Mouse (Mus musculus): Measurements from ENCODE around the gene Ptprd.

Gene Ptprd

DNA sequence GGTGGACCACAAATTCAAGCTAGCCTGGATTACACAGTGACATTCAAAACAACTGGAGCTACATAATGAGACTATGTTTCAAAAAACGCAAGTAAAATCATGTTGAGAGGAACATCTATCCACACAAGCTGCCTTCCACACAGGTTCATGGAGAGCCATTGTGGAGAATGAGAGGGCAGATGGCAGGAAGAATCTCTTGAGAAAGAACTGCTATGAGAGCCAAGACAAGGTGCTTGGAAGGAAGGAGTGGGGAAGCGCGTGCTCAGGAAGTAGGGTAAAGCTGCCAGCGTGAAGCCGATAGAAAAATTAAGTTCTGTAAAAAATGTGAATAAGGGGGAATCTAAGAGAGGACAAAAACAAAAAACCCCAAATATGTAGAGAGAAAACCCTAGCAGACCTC is 1808.5 kb downstream of the Ptprd start:
- no peak for DNase-seq (ENCODE audit: low spot score in 2 of 2)

DNA sequence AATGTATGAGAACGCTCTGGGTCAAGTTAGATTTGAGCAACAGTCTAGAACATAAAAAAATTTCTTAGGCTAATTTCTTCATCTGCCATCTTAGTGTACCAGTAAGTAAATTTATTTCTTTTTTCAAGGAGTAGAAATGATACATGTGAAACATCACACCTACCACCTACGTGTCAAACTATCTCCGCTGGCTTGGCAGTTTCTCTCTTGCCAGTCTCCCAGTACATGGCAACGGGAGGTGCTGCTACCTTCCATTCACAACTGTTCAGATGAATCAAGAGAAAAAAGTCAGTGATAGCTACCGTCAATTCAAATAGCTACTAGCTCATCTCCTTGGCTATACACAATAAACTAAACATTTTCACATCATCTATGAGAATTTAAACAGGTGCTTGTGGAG is 1823.9 kb downstream of the Ptprd start:
- DNase-seq (ENCODE audit: low spot score in 2 of 2): no peak

DNA sequence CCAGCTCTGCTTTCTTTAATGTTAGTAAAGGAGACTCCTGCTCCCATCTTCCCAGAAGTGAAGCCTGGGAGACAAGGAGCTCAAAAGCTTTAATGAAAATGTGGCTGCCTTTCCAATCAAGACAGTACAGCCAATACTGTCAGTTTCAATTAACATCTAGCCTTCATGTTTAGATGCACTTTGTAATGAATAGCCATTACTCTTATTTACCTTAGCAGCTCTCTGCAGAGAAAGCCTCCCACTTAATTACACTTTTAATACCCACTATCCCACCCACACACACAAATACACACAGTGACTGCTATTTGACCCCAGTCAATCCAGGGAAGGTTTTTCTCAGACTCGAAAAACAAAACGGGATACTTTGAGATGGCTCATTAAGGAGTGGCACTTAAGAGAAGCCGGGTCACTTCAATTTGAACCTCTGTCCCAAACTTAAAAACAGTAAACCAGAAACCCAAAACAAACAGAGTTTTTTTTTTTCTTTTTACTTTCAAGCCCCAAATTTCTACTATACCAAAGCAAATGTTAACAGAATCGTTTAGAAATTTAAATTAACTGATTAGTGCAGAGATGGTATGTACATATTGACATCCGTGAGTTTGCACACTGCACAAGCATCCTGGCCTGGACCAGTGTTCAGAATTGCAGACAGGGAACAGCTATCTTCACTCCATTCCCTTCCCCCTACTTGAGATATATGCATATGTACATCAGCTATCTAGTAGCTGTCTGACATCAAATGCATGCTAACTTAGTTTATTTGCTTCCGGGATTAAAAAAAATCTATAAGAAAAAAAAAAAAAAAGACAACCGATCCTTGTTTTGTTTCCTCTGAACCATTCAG is 1824.6 kb downstream of the Ptprd start:
- no peak for DNase-seq (ENCODE audit: low spot score in 2 of 2)

DNA sequence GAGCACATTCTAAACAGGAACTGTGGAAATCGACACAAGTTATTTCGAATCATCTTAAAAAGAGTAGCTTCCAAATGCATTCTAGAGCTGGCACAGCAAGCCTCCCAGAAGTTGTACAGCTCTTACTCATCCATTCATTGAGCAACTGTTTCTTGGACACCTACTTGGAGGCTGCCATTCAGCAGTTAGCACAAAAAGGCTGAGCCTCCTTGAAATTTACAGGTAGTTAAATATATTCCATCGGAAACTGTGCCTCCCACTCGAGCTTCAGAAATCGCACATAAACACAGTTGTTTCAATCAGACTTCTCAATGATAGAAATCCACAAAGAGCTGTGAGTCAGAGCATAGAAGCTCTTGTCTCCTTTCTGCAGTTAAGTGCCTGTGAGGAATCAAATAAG is 1825.9 kb downstream of the Ptprd start:
- DNase-seq (ENCODE audit: low spot score in 2 of 2): no peak

DNA sequence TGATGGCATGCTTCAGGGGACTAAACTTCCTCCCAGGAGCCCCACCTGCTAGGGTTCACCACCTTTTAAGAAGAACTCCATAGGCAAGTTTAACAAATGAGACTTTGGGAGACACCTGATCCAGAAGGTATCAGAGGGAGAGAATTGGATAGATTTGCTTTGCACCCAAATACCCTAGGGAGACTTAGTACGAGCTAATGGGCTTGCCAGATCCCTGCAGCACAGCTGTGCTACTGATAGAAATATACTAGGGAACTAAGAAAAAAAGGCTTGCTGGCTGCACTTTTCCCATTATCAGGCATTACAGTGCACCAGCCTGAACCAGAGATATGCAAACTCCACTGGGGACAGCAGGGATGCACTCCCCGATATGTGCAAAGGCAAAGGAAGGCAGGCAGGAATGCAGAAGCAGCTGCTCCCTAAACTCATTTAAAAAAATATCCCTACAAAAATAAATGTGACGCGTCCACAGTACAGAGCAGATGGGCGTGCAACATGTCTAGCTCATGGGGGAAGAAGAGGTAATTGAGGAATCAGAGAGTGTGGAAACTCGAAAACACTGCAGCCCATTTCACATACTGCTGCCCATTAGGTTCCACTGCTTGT is 1831.3 kb downstream of the Ptprd start:
- DNase-seq (ENCODE audit: low spot score in 2 of 2): no peak

DNA sequence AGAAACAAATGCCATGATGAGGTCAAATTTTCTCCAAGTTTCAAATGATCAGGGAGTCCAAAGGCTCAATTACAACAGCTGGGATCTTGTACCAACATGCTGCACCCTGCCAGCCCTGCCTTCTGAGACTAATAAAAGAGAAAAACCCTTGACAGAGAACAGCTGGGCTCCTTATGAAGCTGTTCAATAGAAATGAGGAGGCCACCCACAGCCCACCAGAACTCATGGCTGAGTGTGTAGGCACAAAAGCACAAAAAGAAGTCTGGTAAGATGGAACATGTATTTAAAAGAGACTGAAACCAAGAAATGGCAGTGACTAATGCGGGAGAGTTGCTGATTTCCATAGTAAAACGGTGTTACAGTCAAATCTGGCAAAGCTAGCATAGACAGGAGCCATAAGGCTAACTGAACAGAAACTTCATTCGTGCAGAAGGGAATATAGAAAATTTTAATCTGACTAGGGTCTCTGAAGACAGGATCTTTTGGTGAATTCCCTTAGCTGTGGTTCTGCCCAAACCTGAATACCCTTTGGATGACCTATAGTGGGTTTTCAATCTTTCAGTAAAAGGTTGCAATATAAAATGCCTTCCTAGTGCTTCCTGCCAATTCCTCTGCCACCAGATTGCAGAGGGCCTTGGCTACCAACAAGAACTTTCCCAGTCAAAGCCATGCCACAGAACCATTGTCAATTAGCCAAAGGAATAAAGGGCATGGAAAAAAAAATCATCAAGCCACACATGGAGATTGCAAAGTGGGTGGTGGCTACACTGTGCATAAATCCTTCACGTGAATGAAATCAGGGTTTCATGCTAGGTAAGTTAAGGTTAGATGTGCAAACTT is 1841.5 kb downstream of the Ptprd start:
- no peak for DNase-seq (ENCODE audit: low spot score in 2 of 2)

DNA sequence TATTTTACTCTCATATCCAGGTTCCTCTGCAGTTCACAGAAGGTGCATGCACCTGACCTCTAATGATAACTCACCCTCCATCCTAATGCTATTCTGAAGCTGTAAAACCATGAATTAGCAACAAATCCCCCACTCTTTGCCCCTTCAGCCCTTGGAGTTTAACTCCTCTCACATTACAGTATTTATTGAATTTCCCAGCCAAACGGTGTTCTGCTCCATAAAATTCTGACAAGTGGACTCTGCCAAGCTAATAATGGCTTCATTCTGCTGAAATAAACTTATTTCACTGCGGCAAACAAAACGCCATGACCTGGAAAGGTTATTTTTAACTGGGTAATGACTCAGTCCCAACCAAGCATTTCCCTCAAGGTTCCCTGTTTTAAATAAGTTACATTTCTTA is 1842.7 kb downstream of the Ptprd start:
- no peak for DNase-seq (ENCODE audit: low spot score in 2 of 2)

DNA sequence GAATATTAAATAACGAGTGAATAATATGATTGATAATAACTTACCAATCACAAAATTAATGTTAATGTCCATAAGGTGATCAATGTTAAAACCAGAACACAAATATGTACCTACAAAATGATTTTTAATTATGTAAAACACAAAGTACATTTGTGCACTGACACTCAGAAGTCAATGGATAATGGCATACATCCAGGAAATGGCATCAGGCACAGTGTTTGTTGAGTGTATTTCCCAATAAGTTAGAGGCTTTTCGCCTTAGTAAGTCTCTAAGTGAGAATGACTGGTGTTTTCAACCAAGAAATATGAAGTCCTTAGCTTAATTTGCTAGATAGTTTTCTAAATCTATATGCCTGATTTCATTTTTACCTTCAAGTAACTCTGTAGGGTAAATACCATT is 1843.5 kb downstream of the Ptprd start:
- no peak for DNase-seq (ENCODE audit: low spot score in 2 of 2)

DNA sequence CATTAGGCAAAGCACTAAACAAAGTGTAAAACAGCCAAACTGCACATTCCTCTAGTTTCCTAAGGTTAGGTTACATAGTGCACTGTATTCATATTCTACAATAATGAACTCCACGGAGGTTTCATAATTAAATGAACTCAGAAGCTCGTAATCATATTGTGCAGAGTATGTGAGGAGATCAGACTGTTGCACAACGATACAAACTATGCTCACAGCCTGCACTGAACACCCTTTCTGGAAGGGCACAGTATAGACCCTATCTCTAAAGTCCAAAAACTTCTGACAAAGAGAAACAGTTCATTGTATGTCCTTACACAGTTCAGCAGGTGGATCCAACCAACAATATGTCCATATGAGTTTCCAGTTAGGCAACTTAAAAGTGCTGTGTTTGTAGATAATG is 1844.5 kb downstream of the Ptprd start:
- no peak for DNase-seq (ENCODE audit: low spot score in 2 of 2)

DNA sequence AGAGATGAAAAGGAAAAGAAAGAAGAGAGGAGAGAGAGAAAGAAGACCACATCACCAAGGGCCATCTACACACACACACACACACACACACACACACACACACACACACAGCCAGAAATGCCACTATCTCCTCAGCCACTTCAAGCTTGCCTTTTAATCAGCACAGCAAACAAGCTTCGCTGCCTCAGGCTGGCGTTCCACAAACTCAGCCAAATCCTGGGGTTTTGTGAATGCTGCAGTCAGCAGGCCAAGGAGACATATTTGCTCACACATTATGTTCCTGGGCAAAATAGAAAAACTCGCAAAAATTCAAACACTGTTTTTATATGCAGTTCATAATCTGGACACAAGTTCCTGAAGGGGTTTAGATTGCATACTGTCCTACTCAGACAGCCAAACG is 1845.9 kb downstream of the Ptprd start:
- no peak for DNase-seq (ENCODE audit: low spot score in 2 of 2)

DNA sequence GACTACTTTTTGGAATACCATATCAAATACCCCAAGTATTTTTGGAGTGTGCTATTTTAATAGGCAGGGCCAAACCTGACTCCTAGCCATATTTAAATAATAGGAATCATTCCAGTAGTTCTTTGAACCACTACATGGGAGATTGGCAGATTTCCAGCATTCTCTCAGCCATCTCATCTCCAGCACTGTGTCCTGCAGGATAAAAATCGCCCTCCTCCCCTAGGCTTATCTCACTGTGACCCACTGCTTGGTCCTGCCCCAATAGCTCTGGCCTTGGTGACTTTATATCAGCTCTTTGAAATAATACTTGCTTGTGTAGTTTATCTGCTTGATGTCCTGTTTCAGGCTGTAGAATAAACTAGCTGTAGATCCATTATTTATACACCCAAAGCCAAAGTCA is 1850.2 kb downstream of the Ptprd start:
- DNase-seq (ENCODE audit: low spot score in 2 of 2): no peak

DNA sequence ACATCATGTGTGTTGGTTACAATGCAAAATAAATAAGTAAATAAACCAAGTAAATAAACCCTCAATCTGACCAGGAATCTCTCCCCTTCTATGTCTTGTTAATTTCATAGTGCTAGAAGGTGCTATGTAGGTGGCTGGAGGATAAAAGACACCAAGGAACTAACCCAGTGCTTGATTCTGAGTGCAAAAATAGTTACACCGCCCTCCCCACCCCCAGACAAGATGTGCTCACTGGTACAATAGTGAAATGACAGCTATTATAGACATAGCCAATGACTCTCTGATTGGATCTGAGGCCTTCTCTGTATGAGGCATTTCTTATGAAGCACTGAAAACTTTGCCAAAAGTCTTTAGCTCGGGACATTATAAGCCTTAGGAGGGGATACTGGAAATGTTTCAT is 1857.6 kb downstream of the Ptprd start:
- DNase-seq (ENCODE audit: low spot score in 2 of 2): no peak

DNA sequence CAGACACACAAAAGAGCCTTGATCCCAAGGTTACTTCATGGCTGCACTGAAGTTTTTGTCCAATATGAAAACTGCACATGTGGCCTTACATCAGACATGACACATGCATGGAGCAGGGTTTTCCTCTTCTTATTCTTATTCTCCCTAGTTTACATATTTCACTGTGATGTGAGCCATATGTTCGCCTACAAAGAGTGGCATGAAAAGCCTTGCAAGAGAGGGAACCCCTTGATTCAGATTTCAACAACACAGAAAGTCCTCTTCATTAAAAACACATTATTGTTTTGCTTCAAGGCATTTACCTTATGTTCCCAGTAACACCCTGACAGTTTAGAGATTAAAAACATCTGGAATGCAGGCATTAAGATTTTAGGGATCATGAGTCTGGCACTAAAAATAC is 1859.3 kb downstream of the Ptprd start:
- DNase-seq (ENCODE audit: low spot score in 2 of 2): no peak

DNA sequence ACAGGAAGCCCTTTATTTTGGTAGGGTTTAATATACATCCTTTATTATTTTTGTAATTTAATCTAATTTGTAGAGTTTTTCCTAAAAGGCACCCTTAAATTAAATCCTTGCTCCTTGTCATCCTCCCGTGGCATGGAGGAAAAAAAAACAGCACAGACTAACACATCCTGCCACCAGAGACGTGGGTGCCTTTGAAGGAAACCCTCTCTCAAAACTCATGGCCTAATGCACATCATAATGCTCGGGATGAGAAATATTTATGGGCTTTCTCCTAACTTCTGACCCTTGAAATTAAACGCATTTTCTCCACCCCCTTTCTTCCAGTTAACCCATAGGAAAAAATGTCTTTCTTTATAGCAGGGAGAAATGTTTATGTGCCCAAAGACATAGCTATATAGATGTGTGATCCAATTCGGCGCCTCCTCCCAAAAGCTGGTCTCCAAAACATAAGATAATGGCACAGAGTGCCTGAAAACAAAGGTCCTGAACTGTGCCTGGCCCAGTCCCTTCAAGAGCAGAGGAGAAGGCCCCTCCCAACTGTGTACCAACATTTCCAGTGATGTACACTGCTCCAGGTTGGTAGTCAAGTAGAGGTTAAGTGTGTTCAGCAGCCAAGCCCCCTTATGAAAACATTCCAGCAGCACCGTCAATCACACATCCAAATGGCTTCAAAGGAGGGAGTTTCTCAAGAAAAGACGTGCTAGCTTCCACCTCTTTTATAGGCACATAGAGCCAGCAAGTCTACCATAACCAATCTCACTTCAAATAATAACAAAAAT is 1860.4 kb downstream of the Ptprd start:
- no peak for DNase-seq (ENCODE audit: low spot score in 2 of 2)

DNA sequence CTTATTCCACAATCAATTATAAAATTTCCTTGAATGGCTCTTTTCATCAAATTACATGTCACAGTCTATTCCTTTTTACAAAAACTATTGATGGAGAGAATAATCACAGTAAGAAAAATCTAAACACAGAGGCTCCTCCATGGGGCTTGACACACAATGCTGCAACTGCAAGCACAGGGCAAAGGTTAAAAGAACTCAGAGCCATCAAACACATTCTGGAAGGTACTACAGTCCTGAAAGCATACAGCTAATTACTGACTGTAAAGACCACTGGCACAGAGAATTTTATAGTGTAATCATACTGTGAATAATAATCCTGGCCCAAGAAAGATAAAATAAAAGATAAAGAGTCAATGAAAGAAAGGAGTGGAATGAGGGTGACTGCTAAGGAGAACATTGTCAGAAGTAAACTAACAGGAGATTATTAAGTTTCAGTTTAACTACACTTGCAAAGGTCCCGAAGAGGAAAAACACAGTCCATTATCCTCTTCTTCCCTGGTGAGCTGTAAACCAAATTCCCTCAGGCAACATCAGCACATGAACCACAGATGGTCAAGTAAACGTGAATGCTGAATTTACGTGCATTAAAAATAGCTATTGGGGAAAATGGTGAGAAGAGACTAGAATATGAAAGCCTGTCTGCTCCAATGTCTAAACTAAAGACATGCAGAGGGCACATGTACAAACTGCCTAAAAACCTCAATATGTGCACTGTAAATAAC is 1861.4 kb downstream of the Ptprd start:
- DNase-seq (ENCODE audit: low spot score in 2 of 2): no peak

DNA sequence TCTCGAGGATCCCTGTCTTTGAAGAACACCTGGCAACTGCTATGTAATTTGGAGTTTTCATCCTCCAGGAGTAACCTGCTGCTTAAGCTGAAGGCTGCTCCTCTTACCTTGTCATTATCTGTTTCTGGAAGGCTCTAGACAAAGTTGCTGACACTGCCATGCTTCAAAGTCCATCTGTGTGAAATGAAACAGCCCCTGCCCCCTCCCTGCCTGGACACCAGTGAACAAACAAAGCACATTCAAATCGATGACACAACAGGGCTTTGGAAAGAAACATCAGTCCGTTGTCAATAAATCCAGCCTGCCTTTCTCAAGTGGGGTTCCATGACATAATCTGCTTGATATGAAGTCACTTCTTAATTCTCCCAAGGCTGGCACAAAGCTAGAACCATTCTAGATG is 1867.7 kb downstream of the Ptprd start:
- DNase-seq (ENCODE audit: low spot score in 2 of 2): no peak

DNA sequence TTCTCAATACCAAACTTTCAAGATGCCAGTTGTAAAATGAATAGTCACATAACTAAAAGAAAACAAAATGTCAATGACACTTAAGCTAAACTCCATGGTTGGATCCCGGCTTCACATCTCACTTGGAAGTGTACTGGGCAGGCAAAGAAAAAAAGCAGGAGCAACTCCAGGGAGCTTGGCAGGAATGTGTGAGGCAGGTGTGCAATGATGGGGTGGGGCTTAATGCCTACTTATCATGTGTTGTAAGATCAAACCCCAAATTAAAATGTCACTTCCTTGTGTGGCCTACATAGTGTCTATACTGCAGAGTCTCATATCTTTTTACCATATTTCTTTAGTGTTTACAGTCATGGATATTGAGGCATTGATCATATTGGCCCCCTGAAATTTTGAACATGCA is 1873.8 kb downstream of the Ptprd start:
- DNase-seq (ENCODE audit: low spot score in 2 of 2): no peak

DNA sequence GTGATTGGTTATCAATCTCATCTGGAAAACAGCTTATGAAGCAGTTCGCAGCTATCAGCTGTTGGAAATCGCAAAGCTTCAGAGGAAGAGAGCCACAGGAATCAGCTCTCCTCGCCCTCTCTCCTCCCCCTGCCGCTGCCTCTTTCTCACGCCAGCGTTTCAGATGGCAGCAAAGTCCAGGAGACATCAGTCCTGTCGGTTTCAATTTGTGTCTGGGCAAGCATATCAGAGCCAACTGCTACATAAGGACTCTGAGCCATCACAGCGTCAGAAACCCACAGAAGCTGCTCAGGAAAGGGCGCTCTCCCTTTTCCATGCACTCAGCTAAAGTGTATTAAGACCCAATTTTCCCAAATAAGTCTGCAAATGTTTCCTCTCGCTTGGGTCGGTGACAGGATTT is 1884.4 kb downstream of the Ptprd start:
- DNase-seq (ENCODE audit: low spot score in 2 of 2): no peak

DNA sequence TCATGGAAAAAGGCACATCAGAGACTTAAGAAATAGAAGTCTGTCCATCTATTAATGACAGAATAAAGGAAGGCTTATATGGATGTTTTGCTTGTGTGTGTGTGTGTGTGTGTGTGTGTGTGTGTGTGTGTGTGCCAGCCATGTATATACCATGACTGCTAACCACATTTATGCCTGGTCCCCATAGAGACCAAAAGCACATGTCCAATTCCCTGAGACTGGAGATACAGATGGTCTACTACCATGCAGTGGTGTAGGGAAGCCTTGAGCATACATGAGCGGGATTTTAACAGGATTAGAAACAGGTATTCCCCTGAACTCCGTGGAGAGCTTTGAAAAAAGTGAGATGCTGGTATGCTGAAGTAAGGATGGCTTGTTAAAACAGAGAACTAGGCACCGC is 1886.1 kb downstream of the Ptprd start:
- DNase-seq (ENCODE audit: low spot score in 2 of 2): no peak

DNA sequence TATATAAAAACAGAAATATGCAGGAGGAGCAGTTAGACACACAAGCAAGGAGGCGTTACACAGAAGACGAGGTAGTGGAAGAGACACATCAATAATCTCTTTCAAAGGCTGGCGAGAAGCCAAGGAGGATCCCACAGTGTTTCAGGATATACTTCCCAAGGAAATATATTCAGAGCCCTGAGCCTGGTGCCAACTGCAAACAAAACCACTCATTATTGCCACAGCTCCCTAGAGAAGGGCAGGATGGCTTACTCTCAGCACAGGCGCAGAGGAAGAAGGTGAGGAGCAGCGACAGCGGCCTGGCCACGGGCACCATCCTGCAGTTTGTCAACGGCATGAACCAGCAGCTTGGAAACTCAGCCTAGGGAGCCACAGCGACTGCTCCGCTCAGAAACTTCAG is 1886.8 kb downstream of the Ptprd start:
- no peak for DNase-seq (ENCODE audit: low spot score in 2 of 2)

DNA sequence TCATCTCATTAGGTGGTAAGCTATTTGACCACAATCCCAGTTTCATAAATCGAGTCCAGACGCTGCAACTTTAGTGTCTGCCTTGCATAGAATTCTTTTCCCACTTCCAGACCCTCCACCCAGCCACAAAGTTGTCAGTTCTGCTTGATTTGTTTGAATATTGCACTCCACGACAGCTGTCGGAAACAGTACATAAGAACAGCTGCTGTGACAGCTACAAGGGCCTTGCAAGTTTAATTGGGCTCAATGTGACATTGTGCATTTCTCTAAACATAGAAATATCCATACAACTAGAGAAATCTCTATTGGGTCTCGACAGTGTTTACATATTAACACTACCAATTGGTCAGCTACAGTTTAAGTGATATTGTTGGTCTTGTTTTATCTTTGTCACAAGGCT is 1887.3 kb downstream of the Ptprd start:
- no peak for DNase-seq (ENCODE audit: low spot score in 2 of 2)

Measured in spleen, postnatal 10 days (tissue).